Mouse (Mus musculus): ENCODE results near the gene Bphl. TPM values are rescaled to one million over a fixed set of nuclear protein-coding genes. Genes with fewer than 3 reads are reported as not detected.

Gene Bphl
- polyA plus RNA-seq, 1 experiment, result 15.7 TPM

GRCm38 (mm10) chr13:34036726-34037125, 671 bp upstream of the Bphl start:
- peaks cover 3% of the 10 kb centered on the region for H3K4me1 ChIP-seq (ENCODE audit: control insufficient read depth, insufficient read depth, low read length)
- H3K9me3 ChIP-seq (replicated peaks; ENCODE audit: control insufficient read depth, insufficient read depth, low read length, poor library complexity, severe bottlenecking), result no peaks in the 10 kb centered on the region
- H3K4me3 ChIP-seq (ENCODE audit: low read depth, low read length), result no peak overlapping the region
- no peak overlapping the region for H3K27ac ChIP-seq (ENCODE audit: insufficient read depth, low read length)
- no peaks in the 10 kb centered on the region for H3K36me3 ChIP-seq (ENCODE audit: control insufficient read depth, insufficient read depth, low read length, poor library complexity, severe bottlenecking)
- no peaks in the 10 kb centered on the region for H3K27me3 ChIP-seq (ENCODE audit: control insufficient read depth, insufficient read depth, low read length, poor library complexity, severe bottlenecking)
- H3K9ac ChIP-seq (ENCODE audit: low read depth, poor library complexity, severe bottlenecking), result no peak overlapping the region
- TF ChIP-seq POLR2A (IDR thresholded peaks at IDR 0.05; ENCODE audit: insufficient read depth, low read length), result no peak
- TF ChIP-seq CTCF (IDR thresholded peaks at IDR 0.05; ENCODE audit: low read depth, low read length), result no peak
- TF ChIP-seq EP300 (IDR thresholded peaks at IDR 0.05; ENCODE audit: insufficient read depth, low read depth, low read length), result no peak

GRCm38 (mm10) chr13:34038056-34038432, 647 bp downstream of the Bphl start:
- Histone ChIP-seq H3K9me3 (replicated peaks; ENCODE audit: control insufficient read depth, insufficient read depth, low read length, poor library complexity, severe bottlenecking) (no peaks in the 10 kb centered on the region), H3K36me3 (ENCODE audit: control insufficient read depth, insufficient read depth, low read length, poor library complexity, severe bottlenecking) (no peaks in the 10 kb centered on the region), H3K4me3 (ENCODE audit: low read depth, low read length) (peak overlapping the region; percentile 73), H3K4me1 (ENCODE audit: control insufficient read depth, insufficient read depth, low read length) (peaks cover 3% of the 10 kb centered on the region), H3K27me3 (ENCODE audit: control insufficient read depth, insufficient read depth, low read length, poor library complexity, severe bottlenecking) (no peaks in the 10 kb centered on the region), H3K27ac (ENCODE audit: insufficient read depth, low read length) (no peak overlapping the region), H3K9ac (ENCODE audit: low read depth, poor library complexity, severe bottlenecking) (peak overlapping the region; percentile 59)
- TF ChIP-seq POLR2A (IDR thresholded peaks at IDR 0.05; ENCODE audit: insufficient read depth, low read length) (no peak), EP300 (IDR thresholded peaks at IDR 0.05; ENCODE audit: insufficient read depth, low read depth, low read length) (no peak), CTCF (IDR thresholded peaks at IDR 0.05; ENCODE audit: low read depth, low read length) (no peak)

- Histone ChIP-seq H3K27ac (ENCODE audit: insufficient read depth, low read length) (no peak overlapping the region), H3K9me3 (replicated peaks; ENCODE audit: control insufficient read depth, insufficient read depth, low read length, poor library complexity, severe bottlenecking) (no peaks in the 10 kb centered on the region), H3K4me1 (ENCODE audit: control insufficient read depth, insufficient read depth, low read length) (peaks cover 5% of the 10 kb centered on the region), H3K4me3 (ENCODE audit: low read depth, low read length) (no peak overlapping the region), H3K9ac (ENCODE audit: low read depth, poor library complexity, severe bottlenecking) (no peak overlapping the region), H3K27me3 (ENCODE audit: control insufficient read depth, insufficient read depth, low read length, poor library complexity, severe bottlenecking) (no peaks in the 10 kb centered on the region), H3K36me3 (ENCODE audit: control insufficient read depth, insufficient read depth, low read length, poor library complexity, severe bottlenecking) (no peaks in the 10 kb centered on the region)
- 0 out of 2 replicates have a peak, but pooled peaks have one; percentile 33 for TF ChIP-seq EP300 (IDR thresholded peaks at IDR 0.05; ENCODE audit: insufficient read depth, low read depth, low read length)
- TF ChIP-seq CTCF (IDR thresholded peaks at IDR 0.05; ENCODE audit: low read depth, low read length), result no peak
- no peak for TF ChIP-seq POLR2A (IDR thresholded peaks at IDR 0.05; ENCODE audit: insufficient read depth, low read length)
Observed at GRCm38 (mm10) chr13:34038901-34039341, 1.5 kb downstream of the Bphl start.

- H3K27ac ChIP-seq (ENCODE audit: insufficient read depth, low read length), result no peak overlapping the region
- H3K4me3 ChIP-seq (ENCODE audit: low read depth, low read length), result no peak overlapping the region
- peaks cover 5% of the 10 kb centered on the region for H3K4me1 ChIP-seq (ENCODE audit: control insufficient read depth, insufficient read depth, low read length)
- no peaks in the 10 kb centered on the region for H3K27me3 ChIP-seq (ENCODE audit: control insufficient read depth, insufficient read depth, low read length, poor library complexity, severe bottlenecking)
- H3K36me3 ChIP-seq (ENCODE audit: control insufficient read depth, insufficient read depth, low read length, poor library complexity, severe bottlenecking), result no peaks in the 10 kb centered on the region
- TF ChIP-seq CTCF (IDR thresholded peaks at IDR 0.05; ENCODE audit: low read depth, low read length), result no peak
- TF ChIP-seq POLR2A (IDR thresholded peaks at IDR 0.05; ENCODE audit: insufficient read depth, low read length), result no peak
- no peak for TF ChIP-seq EP300 (IDR thresholded peaks at IDR 0.05; ENCODE audit: insufficient read depth, low read depth, low read length)
- H3K9me3 ChIP-seq (replicated peaks; ENCODE audit: control insufficient read depth, insufficient read depth, low read length, poor library complexity, severe bottlenecking), result no peaks in the 10 kb centered on the region
- no peak overlapping the region for H3K9ac ChIP-seq (ENCODE audit: low read depth, poor library complexity, severe bottlenecking)
Observed at GRCm38 (mm10) chr13:34040091-34040490, 2.7 kb downstream of the Bphl start.

- Histone ChIP-seq H3K9me3 (replicated peaks; ENCODE audit: control insufficient read depth, insufficient read depth, low read length, poor library complexity, severe bottlenecking) (no peaks in the 10 kb centered on the region), H3K9ac (ENCODE audit: low read depth, poor library complexity, severe bottlenecking) (no peak overlapping the region), H3K4me1 (ENCODE audit: control insufficient read depth, insufficient read depth, low read length) (peaks cover 3% of the 10 kb centered on the region), H3K27me3 (ENCODE audit: control insufficient read depth, insufficient read depth, low read length, poor library complexity, severe bottlenecking) (no peaks in the 10 kb centered on the region), H3K4me3 (ENCODE audit: low read depth, low read length) (no peak overlapping the region), H3K27ac (ENCODE audit: insufficient read depth, low read length) (no peak overlapping the region), H3K36me3 (ENCODE audit: control insufficient read depth, insufficient read depth, low read length, poor library complexity, severe bottlenecking) (no peaks in the 10 kb centered on the region)
- TF ChIP-seq EP300 (IDR thresholded peaks at IDR 0.05; ENCODE audit: insufficient read depth, low read depth, low read length) (no peak), CTCF (IDR thresholded peaks at IDR 0.05; ENCODE audit: low read depth, low read length) (no peak), POLR2A (IDR thresholded peaks at IDR 0.05; ENCODE audit: insufficient read depth, low read length) (no peak)
Observed at GRCm38 (mm10) chr13:34043716-34044393, 6.5 kb downstream of the Bphl start.

- Histone ChIP-seq H3K4me1 (ENCODE audit: control insufficient read depth, insufficient read depth, low read length) (peaks cover 2% of the 10 kb centered on the region), H3K27me3 (ENCODE audit: control insufficient read depth, insufficient read depth, low read length, poor library complexity, severe bottlenecking) (no peaks in the 10 kb centered on the region), H3K4me3 (ENCODE audit: low read depth, low read length) (no peak overlapping the region), H3K9me3 (replicated peaks; ENCODE audit: control insufficient read depth, insufficient read depth, low read length, poor library complexity, severe bottlenecking) (no peaks in the 10 kb centered on the region), H3K27ac (ENCODE audit: insufficient read depth, low read length) (no peak overlapping the region), H3K36me3 (ENCODE audit: control insufficient read depth, insufficient read depth, low read length, poor library complexity, severe bottlenecking) (no peaks in the 10 kb centered on the region), H3K9ac (ENCODE audit: low read depth, poor library complexity, severe bottlenecking) (no peak overlapping the region)
- no peak for TF ChIP-seq CTCF (IDR thresholded peaks at IDR 0.05; ENCODE audit: low read depth, low read length)
- TF ChIP-seq POLR2A (IDR thresholded peaks at IDR 0.05; ENCODE audit: insufficient read depth, low read length), result no peak
- no peak for TF ChIP-seq EP300 (IDR thresholded peaks at IDR 0.05; ENCODE audit: insufficient read depth, low read depth, low read length)
Observed at GRCm38 (mm10) chr13:34045511-34046249, 8.3 kb downstream of the Bphl start.

Data from ES-Bruce4 (cell line).